Mouse (Mus musculus): ENCODE measurements at regions not wholly inside any gene's neighbourhood (a gene's known extent, or its start where the extent isn't known, plus 50 kb on each side); places are given as distances from the start of the nearest gene placed in this dataset.

DNA sequence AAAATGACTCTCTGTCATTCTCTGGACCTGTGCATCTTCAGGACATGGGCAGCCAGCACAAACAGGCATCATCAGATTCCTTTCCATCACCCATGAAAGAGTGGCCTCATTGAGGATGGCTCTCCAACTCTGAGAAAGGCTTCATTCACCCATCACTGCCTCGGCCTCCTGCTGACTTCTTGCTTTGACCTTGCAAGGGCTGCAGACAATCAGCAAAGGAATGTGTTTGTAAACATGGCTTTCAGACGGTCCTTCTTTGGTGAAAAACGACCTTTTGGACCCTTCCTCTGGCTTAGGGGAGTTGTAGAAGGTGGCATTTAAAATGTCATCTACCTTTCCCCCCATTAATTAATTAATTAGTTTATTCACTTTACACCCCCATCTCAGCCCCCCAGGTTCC, 134.3 kb downstream of the Moxd1 start:
- POLR2A ChIA-PET: no interaction called here
- CTCF ChIA-PET: interaction anchor here in 1 of 4 experiments (0.7 kb wide), 1 partner anchor 546 kb away, joined by 5 read pairs; no protein-coding TSS in a partner anchor

DNA sequence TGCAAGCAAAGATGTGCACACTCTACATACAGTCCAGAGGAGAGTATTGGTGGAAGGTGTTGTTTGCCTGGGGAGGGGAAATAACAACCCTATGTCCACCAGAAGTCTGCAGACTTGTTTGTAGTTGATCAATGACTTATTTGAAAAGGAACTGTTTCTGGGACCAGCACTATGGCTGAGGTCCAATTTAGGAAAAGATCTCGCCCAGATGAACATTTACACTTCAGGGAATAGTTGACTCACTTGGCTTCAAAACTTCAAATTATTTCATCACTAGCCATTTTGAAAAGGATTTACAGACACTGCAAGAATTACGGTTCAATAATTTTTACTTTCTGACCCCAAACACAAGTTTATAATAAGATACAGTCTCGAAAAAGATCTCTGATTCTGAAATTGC, 138.1 kb downstream of the Moxd1 start:
- POLR2A ChIA-PET: interaction anchor here in 1 of 4 experiments (0.7 kb wide), 1 partner anchor 1069 kb away, joined by 4 read pairs; no protein-coding TSS in a partner anchor

DNA sequence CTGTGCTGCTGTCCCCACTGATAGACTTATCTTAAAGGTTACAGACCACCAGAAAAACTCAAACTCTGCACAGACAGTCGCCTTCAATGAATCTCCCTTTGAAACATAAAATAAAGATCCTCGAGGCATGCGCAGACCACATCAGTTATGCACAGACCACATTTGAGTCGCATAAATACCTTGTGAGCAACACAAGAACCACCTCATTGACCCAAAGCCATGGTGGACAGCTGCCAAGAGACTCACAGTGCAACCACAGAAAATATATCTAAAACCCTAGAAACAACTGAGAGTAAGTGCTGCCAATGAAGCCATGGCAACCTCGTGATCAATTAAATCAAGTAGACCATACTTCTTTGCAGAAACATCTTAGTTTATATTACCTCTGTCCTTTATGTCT, 142.1 kb downstream of the Moxd1 start:
- CTCF ChIA-PET: no interaction called here
- POLR2A ChIA-PET: interaction anchor here in 1 of 4 experiments (0.6 kb wide), 1 partner anchor 21 kb away, joined by 3 read pairs; no protein-coding TSS in a partner anchor

More for the DNA sequence above, 138.1 kb downstream of the Moxd1 start:
- CTCF ChIA-PET: no interaction called here

DNA sequence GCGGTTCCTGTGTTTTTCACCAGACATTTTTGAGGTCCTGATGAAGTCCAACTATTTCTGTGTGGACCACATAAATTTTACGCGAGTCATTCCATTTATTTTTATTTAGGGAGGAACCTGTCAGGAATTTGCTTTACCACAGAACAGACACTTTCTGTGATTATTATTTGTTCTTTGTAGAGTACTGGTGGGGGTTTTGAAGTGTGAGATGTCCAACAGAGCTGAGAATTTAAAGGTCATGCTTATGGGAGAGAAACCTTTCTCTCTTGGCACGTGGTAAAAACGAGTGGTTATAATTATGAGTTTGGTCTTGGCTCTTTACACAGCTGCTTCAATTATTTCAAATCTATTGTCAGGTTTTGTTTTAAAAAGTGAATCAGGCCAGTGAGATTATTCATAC, 143.7 kb downstream of the Moxd1 start:
- CTCF ChIA-PET: no interaction called here

DNA sequence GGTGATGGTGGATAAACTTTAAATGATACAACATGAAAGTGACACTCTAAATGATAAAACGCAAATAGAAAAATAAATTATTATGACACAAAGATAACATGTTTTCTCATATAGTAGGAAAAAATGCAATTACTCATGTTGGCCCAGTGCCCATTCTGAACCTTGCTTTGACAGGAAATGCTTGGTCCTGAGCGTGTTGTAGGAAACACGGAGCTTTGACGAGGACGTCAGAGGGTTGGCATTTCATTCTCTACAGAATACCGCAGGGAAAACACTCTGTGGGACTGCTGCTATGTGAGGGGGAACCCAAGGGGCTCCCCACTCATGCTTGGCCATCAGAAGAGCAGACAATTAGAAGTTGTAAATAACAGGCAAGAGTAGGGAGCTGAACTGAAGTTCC, 150.6 kb downstream of the Moxd1 start:
- CTCF ChIA-PET: interaction anchor here in 1 of 4 experiments (0.5 kb wide), 1 partner anchor 992 kb away, joined by 4 read pairs; no protein-coding TSS in a partner anchor
- POLR2A ChIA-PET: no interaction called here

More for the DNA sequence above, 143.7 kb downstream of the Moxd1 start:
- POLR2A ChIA-PET: no interaction called here

DNA sequence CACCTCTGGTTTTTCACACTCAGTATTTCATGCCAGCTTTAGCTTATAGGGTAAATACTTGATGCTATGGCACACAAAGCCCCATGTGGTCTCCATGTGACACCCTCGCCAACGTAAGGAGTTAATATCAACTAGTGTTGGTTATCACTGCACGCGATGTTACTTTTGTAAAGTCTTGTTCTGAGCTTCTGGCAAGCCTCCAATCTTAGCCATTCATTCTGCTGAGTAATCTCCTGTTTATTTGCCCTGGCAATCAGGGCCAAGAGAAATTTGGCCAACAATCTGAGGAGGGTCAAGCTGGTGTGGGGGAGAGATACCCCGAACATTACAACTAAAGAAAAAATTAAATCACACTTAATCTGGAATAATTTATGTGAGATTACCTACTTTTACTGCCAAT, 156.0 kb downstream of the Moxd1 start:
- POLR2A ChIA-PET: no interaction called here
- CTCF ChIA-PET: interaction anchor here in 1 of 4 experiments (0.6 kb wide), 1 partner anchor 46 kb away, joined by 9 read pairs; no protein-coding TSS in a partner anchor

DNA sequence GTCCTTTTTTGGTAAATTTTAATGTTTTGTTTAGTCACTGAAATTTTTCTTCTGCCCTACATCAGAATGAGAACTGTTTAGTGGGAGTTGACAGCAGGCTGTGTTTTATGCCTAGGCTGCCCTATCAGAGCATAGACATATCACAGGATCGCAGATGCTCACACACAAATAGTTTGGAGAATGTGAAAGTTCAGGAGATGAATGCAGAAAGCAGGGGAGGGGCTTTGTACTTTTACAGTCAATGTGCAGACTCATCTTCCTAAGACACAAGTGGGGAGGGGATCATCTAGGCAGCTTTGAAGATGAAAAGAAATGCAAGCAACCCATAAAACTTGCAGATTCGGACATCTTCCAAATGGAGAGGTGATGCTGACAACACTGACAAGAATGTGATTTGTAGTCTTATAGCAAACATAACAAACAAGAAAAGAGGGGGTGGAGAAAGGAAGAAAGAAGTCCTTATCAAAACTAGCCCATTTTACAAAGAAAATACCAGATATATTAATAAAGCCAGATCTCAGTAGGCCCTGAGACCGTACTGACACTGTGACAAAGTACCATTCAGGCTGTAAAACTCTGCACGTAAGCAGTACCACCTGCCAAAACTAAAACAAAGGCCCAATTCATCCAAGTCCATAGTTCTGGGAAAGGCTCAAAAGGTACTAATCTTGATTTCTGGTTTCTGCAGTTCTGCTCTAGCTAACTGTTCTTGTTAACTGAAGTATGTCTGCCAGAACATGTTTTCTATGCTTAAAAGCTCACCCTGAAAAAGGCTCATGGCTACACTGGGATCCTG, 157.4 kb downstream of the Moxd1 start:
- CTCF ChIA-PET: interaction anchor here in 3 of 4 experiments (0.5 to 1.0 kb wide), 4 partner anchors 49 to 618 kb away, joined by 3 to 8 read pairs (median 4); no protein-coding TSS in a partner anchor
- POLR2A ChIA-PET: interaction anchor here in 1 of 4 experiments (0.6 kb wide), 1 partner anchor 247 kb away, joined by 3 read pairs; no protein-coding TSS in a partner anchor

DNA sequence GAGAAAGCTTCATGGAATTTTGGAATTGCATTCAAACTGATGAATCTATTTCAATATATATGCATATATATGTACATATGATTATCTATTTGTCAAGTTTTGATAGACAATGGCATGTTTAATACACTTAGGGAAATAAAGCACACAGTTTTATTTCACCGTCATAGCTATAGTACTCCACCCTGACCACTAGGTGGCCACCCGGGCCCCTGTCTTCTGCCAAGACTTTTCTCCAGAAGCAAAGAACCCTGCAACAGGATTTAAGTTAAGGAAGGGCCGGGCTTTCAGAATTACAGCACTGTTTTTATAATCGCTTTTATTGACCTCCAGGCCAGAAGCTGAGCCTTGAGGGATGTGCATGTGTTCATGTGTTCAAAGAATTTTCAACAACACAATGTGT, 158.6 kb downstream of the Moxd1 start:
- ChIA-PET CTCF (interaction anchor here in 3 of 4 experiments (0.6 to 1.4 kb wide), 12 partner anchors 9 to 543 kb away, joined by 3 to 9 read pairs (median 4); no protein-coding TSS in a partner anchor), POLR2A (interaction anchor here in 1 of 4 experiments (0.8 kb wide), 1 partner anchor 209 kb away, joined by 3 read pairs; no protein-coding TSS in a partner anchor)

DNA sequence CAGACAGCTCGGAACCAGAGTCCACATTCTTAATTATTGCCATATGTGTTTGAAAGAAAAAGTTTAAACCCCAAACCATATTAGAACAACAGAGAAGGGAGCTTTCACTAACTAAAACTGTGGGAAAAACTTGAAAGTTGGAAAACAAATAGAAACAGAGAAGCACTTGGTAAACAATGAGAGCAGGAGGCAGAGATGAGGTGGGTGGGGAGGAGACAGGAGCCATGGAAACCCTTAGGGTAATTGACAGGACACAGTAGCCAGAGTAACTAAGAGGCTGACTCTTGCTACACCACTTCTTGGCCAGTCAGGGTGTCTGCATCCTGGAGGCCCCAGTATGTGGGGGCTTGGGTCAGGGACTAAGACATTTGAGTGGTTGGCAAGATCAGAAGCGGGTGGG, 160.7 kb downstream of the Moxd1 start:
- POLR2A ChIA-PET: no interaction called here
- CTCF ChIA-PET: no interaction called here

DNA sequence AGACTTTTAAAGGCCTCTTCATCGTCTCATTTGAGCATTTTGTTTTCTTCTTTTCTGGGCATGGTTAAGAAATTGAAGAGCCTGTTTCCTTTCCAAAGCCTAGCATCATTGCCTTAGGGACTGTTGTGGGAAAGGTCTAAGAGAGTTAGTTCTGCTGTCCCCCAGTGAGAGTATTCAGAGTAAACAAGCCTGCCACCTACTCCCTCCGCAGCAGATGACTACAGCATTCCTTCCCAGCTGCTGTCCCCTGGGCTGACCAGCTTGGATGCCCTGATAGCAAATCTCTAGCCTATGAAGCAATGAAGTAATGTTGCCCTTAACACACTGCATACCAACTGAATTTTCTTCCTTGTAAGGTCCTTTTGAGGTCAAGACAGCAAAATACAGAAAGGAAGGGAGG, 164.9 kb downstream of the Moxd1 start:
- ChIA-PET POLR2A (interaction anchor here in 2 of 4 experiments (0.6 kb wide), 2 partner anchors 72 to 239 kb away, joined by 3 read pairs; no protein-coding TSS in a partner anchor), CTCF (no interaction called here)

DNA sequence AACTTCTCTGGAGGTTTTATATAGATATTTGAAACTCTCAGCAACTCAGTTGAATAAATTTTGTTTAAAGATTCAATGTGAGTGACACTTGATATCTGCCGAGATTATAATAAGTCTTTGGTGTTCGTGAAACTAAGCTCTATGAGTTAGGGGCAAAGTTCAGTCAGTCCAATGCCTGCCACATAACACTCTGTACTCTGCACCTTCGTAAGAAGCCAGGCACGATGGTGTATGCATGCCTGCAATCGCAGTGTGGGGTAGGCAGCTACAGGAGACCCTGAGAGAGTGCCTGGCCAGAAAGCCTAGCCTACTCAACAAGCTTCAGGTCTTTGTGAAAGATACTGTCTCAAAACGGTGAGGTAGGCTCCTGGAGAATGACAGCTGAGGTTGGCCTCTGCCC, 167.7 kb downstream of the Moxd1 start:
- ChIA-PET CTCF (interaction anchor here in 2 of 4 experiments (0.6 to 1.2 kb wide), 2 partner anchors 9 to 93 kb away, joined by 3 to 7 read pairs; no protein-coding TSS in a partner anchor), POLR2A (no interaction called here)

DNA sequence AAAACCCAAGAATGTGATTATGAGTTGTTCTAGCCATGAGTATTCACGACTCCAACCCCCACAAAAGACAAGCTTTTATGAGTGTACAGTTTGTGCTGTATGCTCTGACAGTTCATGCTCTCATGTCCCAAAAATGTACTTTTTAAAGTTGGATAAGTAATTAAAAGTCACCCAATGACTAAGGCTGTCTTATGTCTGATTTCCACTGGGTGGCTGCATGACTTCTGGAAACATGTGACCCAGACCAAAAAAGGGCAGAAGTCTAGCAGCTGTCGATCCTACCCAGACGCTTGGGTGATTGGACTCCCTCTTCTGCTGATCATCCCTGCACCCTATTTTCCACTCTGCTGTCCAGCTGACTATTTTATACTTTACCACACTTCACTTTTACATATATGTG, 168.7 kb downstream of the Moxd1 start:
- ChIA-PET POLR2A (interaction anchor here in 1 of 4 experiments (0.8 kb wide), 1 partner anchor 207 kb away, joined by 3 read pairs; no protein-coding TSS in a partner anchor), CTCF (no interaction called here)

DNA sequence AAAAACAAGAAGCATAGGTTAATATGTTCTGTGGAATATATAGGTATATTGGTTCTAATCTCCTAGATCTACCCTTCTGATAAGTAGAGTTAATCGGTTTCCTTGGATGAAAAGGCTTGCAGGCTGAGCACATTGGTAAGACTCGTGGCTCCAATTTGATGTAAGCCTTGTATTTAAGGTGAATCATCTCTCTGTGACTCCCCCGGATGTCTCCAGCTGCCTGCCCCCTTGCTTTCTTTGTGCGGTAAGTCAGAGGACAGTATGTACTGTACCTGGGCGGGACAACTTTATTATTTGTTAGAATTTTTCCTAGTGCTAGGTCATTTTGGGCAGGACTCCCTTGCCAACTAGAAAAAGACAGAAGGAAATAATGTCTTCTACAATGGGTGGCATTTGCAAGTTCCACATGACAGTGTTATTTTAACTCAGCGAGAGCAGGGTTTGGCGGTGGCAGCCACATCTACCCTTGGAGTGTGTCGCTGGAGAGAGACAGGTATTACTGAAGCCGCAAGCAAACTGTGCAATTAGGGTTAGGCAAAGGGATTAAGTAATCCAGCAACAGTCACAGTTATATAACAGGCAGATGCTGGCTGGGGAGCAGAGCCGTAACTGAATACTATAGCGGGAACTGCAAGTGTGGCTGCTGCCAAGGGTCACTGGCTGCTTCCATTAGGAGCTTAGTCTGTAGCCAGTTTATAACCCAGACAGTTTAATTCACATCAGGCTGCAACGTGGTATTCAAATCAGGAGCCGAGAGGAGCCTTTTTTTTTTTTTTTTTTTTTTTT, 172.9 kb downstream of the Moxd1 start:
- CTCF ChIA-PET: no interaction called here
- POLR2A ChIA-PET: interaction anchor here in 1 of 4 experiments (0.7 kb wide), 1 partner anchor 576 kb away, joined by 3 read pairs; no protein-coding TSS in a partner anchor

DNA sequence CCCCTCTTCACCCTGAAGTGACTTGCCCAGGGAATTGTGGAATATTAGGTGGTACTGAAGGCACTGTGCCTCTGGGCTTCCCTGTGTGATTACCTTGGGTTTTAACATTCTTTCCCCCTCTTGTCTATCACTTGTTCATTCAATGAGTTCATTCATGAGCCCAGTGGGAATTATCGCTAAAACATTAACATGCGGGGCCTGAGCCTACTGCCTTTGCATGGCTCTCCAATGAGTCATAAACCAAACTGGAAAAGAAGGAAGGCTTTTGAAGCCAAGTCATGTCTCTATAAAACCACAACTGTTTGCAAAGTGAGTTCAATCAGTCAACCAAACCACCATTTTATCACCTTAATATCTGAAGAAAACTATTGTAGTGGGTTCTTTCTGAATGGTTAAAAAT, 173.8 kb downstream of the Moxd1 start:
- ChIA-PET POLR2A (no interaction called here), CTCF (no interaction called here)

DNA sequence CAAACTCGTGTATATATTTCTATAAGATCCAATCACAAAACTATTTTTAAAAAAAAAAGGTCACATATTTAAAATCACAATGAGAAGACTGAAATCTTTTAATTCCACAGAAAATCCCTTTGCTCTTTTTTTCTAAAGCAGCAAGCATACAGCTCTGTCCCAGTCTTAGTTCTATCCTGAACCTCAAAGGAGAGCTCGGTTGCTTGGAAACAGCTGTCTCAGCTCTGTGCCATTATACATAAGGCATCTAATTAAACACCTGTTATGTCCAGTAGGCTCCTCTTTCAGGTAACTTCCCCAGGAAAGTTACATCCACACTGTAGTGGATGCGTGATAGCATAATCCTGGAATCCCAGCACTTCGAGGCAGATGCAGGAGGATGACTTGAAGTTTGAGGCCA, 181.5 kb downstream of the Moxd1 start:
- POLR2A ChIA-PET: interaction anchor here in 1 of 4 experiments (0.9 kb wide), 1 partner anchor 191 kb away, joined by 4 read pairs; the partner anchor contains the start of gene Ccn2
- CTCF ChIA-PET: interaction anchor here in 1 of 4 experiments (0.5 to 0.7 kb wide), 2 partner anchors 88 to 220 kb away, joined by 3 to 7 read pairs; no protein-coding TSS in a partner anchor

DNA sequence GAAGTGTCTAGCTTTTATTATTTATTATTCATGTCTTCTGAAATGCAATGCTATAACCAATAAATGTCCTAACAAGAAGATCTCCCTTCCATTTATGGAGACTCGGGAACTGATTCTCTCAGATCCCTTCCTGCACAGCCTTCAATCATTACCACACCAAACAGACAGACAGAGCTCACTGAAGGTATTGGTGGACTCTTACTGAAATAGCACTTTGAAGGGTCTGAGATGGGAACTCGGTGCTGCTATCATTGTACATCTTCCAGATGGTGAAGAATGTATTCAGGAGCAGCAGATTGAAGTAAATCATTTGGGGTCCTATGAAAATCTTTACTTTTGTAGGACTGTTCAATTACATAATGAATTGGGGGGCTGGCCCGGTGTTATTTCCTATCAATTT, 183.6 kb downstream of the Moxd1 start:
- ChIA-PET POLR2A (interaction anchor here in 1 of 4 experiments (0.8 to 1.8 kb wide), 3 partner anchors 183 to 216 kb away, joined by 3 to 8 read pairs (median 5); partner anchors contain the start of gene Ccn2), CTCF (no interaction called here)

DNA sequence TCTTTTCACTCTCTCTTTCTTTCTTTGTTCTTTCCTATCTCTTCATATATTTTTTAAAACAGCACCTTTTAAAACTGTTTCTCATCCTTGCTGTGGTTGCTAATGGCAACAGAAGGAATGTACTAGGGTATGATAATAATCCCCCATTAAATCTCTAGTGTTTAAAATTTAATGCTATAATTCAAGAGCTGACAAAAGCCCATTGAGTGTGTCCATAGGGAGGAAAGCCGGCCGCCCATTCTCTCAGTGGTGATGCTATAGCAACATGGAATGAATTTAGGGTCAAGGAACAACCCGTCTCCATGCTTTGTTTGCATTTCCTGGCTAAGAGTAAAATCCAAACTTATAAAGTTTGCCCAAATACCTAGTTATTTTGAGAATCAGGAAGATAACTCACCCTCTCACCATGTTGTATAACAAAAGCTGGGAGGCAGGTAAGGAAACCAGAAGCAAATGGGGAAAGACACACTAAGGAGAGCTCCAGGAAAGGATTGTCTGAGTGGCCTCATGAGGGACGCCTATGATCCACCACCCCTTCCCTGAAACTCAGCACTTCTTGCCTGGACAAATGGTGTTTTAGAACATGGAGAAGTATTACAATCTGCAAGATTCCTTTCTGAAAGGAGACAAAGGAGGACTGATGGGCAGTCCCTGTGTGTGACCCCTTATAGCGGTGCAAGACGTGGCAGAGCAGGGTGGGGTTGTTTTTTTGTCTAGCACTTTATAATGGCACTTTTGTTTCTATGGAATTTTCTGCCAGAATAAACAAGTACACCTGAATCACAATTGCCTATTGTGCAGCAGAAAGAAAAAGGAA, 184.3 kb downstream of the Moxd1 start:
- CTCF ChIA-PET: interaction anchor here in 1 of 4 experiments (0.6 kb wide), 1 partner anchor 212 kb away, joined by 5 read pairs; no protein-coding TSS in a partner anchor

DNA sequence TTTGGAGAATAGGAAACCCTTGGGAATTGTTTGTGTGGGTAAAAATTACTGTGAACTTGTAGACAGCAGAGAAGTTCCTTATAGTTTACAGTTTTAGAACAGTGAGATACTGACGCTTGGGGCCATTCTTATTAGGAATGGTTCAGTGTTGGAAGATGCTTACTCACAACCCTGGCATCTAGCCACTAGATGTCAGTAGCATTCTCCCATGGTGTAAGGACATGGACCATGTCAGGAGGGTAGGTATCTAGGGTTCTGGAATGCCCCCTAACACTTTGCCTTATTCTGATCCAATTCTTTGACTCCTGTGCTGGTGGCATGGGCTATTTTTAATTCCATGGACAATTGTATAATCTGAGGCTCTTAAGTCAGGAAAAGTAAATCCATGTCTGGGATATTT, 185.3 kb upstream of the Ccn2 start:
- POLR2A ChIA-PET: interaction anchor here in 1 of 4 experiments (0.8 kb wide), 1 partner anchor 185 kb away, joined by 3 read pairs; the partner anchor contains the start of gene Ccn2
- CTCF ChIA-PET: interaction anchor here in 1 of 4 experiments (1.2 to 1.4 kb wide), 2 partner anchors 213 to 215 kb away, joined by 3 read pairs; no protein-coding TSS in a partner anchor

More for the DNA sequence above, 184.3 kb downstream of the Moxd1 start:
- POLR2A ChIA-PET: interaction anchor here in 2 of 4 experiments (0.8 to 1.8 kb wide), 3 partner anchors 21 to 188 kb away, joined by 3 to 8 read pairs (median 5); partner anchors contain the start of gene Ccn2 (in 1 of the 2)
